Mouse (Mus musculus) forelimb bud, embryonic 11.5 days (tissue): ENCODE measurements around the gene Man2b1.
A peak's percentile ranks its signal among the peaks of the same experiment; 100 is the strongest.
"Not testable (repeated sequence)": the region's sequence is repeated elsewhere in the genome, so short reads cannot be mapped to it uniquely, and the experiment has no call there.

Experiments used
- DNase-seq: peaks from one replicate; pipeline ENCODE4 v3.0.0-alpha.2; 2012; ENCODE audit warnings: low read depth, low spot score

Man2b1 gene

DNA sequence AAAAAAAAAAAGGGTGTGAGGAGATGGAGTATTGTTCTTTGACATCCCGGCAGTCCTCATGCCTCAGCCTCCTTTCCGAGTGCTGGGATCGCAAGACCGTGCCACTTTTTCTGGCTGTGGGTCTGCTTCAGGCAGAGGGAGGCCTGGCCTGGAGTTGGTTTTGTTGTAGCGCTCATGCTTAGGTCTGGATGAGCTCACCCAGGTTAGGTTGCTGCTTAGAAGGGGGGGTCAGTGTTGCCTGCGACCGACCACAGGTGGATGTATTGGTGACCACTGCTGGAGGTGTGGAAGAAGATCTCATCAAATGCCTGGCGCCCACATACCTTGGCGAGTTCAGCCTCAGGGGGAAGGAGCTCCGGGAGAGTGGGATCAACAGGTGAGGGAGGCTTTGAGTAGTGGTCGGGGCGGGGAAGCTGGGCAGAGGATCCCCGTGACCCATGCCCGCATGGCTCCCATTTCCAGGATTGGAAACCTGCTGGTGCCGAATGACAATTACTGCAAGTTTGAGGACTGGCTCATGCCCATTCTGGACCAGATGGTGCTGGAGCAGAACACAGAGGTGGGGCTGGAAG is 9.9 kb upstream of the Man2b1 start:
- no peak for DNase-seq

DNA sequence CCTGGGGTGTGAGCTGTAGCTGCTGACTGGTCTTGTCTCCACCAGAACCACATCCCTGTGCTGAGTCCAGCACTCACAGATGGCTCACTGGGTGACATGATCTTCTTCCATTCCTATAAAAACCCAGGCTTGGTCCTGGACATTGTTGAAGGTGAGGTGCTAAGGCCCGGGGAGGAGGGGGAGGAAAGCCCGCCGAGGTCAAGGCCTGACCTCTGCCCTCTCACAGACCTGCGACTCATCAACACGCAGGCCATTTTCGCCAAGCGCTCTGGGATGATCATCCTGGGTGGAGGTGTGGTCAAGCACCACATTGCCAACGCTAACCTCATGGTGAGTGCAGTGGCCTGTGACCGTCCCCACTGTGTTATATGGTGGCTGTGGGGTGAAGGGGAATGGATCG is 8.9 kb upstream of the Man2b1 start:
- DNase-seq: no peak

DNA sequence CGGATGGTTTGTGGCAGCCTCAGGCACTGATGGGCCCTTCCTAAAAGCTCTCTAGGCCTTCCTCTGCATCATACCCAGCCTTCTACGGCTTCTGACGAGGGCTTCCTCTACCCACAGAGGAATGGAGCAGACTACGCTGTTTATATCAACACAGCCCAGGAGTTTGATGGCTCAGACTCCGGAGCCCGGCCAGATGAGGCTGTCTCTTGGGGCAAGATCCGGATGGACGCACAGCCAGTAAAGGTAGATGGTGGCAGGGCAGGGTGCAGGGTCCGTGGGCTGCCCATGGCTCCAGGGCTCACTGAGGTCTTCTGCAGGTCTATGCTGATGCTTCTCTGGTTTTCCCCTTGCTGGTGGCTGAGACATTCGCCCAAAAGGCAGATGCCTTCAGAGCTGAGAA is 8.5 kb upstream of the Man2b1 start:
- no peak for DNase-seq

DNA sequence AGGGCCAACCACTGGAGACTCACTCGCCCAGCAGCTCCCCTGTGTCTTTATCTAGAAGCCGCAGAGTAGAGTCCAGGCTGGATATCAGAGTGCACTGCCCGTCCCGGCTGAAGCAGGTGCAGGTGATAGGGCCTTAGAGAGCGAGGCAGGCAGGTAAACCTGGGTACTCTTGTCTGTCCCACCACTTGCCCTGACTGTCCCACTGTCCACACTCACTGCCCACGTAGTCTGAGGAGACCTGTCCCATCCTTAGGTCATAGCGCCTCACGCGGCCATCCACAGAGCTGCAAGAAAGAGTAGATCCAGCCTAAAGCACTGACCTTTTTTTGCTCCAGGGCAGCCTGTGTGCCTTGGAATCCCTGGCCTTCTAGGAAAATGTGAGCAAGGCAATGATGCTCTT is 7.1 kb upstream of the Man2b1 start:
- DNase-seq: no peak

DNA sequence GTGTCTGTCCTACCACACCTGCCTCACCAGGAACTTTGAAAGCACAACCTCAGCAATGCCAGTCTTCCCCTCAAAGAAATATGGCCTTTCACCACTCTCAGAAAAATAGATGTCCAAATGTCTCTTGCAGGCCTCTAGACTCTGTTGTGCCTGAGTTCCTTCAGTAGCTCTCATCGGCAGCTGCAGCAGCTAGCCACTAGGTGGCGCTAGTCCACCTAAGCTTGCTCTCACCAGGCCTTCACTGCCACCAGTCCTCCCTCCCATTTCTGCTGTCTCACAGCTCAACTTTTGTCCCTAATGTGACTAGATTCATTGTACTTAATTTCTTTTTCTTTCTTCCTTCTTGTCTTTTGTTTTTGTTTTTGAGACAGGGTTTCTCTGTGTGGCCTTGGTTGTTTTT is 6.1 kb upstream of the Man2b1 start:
- peak; percentile 86 for DNase-seq

DNA sequence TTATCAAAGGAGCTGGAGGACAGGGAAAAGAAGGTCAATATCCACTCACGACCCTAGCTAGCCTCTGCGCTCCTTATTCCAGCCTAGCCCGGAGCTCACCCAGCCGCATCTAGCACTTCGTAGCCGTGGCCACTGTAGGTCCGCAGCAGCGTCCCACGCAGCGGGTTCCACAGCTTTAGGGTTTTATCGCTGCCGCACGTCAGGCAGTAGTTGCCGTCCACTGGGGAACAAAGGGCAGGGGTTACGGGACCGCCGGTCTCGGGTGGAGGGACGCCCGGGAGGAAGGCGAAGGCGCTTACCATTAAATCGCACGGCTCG is 2.9 kb upstream of the Man2b1 start:
- no peak for DNase-seq

DNA sequence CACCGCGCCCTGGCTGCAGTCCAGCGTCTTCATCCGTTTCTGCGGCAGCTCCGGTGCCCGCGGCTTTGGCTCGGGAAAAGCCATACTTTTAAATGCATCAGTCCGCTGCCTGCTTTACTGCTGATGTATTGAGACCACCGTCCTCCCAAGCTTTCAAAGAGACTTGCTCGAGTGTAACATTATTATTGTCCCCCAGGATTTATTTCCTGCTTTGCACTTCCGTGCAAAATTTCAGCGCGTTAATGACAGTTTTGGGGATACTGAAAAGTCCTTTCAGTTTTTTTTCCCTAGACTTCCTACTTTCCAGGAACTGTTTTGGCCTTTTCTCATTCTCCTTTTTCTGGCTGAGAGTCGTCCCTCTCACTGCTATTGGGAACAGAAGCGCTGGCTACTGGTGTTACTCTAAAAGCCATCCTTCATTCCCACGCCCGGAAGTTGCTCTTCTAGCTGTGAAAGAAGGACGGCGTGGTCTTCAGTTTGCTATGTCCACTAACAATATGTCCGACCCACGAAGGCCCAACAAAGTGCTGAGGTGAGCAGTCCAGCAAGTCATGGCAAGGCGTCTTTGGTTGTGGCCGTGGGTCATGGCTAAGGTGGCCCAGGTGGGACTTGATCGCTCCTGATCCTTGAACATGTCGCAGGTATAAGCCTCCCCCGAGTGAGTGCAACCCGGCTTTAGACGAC is 2.4 kb upstream of the Man2b1 start, which contains the start of gene Wdr83os:
Wdr83os (plus strand) TSS at position 209 of the 684 bp plus-strand sequence.
- peak; percentile 84 for DNase-seq

DNA sequence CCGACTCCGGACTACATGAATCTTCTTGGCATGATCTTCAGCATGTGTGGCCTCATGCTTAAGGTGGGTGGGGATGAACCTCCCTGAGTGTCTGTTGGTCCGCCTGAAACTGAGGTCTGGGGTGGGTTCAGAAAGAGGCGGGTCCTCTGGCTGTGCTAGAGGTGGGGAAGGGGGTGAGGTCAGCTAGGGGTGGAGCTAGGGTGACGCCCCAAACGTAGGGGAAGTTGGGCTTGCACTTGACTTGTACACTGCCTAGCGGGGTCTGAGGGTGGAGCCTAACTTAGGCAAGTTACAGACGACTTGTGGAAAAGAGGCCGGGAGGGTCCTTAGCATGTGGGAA is 1.9 kb upstream of the Man2b1 start, which contains the start of gene Wdr83:
Wdr83 (minus strand) TSS at position 91 of the 340 bp plus-strand sequence.
- peak; percentile 55 for DNase-seq

DNA sequence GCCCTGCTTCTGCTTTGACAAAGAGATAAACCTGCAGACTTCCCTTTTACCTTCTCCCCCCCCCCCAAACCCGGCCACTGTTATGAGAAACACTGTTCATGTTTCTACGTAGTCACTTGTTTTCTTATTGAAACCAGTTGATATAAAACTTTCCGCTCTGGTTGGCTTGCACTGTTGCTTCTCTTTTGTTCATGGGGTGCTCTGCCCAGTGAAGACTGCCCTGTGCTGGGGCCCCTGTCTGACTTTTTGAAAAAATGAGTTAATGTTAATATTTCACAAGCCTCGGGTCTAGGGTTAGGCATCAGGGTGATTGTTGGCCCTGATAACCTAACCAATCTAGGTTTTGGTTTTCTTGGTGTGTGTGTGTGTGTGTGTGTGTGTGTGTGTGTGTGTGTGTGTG is 901 bp upstream of the Man2b1 start:
- not testable (repeated sequence) for DNase-seq

DNA sequence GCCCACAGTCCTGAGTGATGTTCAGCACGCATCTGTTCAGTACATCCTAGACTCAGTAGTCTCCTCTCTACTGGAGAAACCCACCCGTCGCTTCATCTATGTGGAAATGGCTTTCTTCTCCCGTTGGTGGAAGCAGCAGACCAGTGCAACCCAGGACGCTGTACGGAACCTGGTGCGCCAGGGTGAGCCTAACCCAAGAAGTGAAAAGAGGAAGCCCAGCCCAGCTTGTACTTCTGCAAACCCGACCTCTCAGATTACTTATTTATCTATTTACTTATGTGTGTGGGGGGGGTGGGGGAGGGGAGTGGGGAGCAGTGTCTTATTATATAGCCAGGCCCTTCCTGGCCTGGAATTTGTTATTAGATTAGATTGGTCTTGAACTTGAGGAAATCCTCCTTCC is 1.6 kb downstream of the Man2b1 start:
- no peak for DNase-seq

DNA sequence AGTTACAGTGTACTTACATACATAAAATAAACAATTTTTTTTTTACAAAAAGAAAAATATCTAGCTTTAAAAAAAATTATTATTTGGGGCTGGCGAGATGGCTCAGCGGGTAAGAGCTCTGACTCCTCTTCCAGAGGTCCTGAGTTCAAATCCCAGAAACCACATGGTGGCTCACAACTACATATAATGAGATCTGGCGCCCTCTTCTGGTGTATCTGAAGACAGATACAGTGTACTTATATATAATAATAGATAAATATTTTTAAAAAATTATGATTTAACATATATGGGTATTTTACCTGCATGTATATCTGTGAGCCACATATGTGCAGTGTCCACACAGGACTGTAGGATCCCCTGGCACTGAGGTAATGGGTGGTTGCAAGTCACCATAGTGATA is 3.2 kb downstream of the Man2b1 start:
- DNase-seq: no peak

DNA sequence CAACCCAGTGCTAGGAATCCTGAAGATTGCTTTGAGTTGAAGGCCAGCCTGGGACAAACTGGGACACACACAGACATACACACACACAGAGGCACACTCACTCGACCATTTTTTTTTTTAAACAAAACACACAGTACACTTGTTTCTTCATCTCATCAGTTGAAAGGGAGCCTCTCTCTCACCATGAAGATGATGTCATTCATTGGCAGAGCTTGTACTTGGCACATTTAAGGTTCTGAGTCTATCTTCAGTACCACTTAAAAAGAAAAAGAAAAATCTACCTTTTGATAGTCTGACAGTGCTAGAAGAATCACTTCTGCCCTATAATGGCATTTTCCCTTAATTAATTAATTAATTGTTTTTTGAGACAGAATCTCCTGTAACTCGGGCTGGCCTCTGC is 5.7 kb downstream of the Man2b1 start:
- DNase-seq: no peak

DNA sequence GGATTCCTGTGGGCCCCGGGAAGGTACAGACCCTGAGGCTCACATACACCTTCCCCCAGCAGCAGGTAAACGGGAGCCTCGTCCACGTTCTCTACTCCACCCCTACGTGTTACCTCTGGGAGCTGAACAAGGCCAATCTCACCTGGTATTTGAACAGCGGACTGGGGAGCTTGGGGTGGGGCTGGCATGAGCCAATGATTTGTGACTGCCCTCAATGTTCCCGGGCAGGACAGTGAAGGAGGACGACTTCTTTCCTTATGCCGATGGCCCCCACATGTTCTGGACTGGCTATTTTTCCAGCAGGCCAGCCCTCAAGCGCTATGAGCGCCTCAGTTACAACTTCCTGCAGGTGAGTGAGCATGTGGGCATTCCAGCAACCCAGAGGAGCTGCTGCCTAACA is 7.8 kb downstream of the Man2b1 start:
- no peak for DNase-seq

DNA sequence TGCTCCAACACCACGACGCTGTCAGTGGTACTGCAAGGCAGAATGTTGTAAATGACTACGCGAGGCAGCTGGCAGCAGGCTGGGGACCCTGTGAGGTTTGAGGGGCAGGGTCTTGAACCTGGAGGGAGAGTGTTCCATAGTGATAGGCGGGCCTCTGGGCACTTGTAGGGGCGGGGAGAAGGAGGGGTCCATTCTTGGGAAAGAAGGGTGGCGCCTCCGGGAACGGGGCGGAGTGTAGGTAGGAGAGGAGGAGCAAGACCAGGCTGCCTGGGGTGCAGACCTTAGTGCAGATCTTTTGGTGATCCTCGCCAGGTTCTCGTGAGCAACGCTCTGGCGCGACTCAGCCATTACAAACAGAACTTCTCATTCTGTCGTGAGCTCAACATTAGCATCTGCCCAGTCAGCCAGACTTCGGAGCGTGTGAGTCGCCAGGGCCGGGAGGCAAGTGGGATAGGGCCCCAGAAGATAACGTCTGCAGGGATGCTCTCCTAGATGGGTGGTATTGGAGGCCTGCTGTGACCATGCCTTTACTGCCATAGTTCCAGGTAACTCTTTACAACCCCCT is 8.5 kb downstream of the Man2b1 start:
- DNase-seq: no peak

DNA sequence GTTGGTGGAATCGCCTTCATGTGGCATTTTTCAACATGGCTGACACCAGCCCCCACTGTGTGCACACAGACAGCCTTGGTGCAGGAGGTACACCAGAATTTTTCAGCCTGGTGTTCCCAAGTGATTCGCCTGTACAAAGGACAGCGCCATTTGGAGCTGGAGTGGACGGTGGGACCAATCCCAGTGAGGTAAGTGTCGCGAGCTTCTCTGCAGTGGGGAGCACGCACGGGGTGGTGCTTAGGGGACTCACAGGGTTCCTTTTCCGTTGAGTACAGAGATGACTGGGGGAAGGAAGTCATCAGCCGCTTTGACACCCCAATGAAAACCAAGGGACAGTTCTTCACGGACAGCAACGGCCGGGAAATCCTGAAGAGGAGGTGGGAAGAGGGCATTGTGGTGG is 12.0 kb downstream of the Man2b1 start:
- no peak for DNase-seq

DNA sequence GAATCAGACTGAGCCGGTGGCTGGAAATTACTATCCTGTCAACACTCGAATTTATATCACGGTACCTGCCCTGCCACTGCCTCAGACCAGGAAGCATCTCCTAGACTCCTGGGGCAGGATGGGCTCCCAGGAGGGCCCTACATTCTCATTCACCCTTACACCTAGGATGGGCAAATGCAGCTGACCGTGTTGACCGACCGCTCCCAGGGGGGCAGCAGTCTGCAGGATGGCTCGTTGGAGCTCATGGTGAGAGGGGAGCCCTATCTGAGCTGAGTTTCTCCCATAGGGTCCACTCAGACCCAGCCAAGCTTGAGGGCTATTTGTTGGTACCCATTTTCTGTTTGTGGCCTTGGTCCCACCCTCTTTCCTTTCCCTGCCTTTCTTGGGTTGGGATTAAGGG is 12.5 kb downstream of the Man2b1 start:
- no peak for DNase-seq

DNA sequence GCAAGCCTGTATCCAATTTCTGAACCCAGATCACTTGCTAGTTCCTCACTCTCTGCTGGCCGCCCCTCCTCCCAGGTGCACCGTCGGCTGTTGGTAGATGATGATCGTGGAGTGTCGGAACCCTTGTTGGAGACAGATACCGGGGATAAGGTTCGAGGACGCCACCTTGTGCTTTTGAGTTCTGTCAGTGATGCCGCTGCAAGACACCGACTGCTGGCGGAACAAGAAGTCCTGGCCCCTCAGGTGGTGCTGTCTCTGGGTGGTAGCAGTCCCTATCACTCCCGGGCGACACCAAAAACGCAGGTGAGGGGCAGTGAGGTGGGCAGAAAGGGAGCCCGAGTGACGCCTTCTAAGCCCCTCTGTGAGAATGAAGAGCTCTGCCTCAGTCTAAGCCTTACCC is 13.1 kb downstream of the Man2b1 start:
- DNase-seq: no peak

DNA sequence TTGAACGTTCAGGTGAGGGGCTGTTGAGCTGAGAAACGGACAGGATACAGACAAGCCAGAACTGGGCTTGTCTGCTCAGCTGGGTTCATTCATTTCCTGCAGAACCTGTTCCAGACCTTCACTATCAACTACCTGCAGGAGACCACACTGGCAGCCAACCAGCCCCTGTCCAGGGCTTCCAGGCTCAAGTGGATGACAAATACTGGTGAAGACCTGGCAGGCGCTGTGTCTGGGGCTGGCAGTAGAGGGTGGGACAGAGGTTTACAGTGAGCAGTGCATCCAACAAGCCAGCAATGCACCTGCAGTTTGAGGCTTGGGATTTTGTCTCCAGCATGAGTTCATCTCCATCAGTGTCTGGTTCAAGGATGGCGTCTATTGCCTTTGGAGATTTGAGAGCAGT is 13.8 kb downstream of the Man2b1 start:
- no peak for DNase-seq

DNA sequence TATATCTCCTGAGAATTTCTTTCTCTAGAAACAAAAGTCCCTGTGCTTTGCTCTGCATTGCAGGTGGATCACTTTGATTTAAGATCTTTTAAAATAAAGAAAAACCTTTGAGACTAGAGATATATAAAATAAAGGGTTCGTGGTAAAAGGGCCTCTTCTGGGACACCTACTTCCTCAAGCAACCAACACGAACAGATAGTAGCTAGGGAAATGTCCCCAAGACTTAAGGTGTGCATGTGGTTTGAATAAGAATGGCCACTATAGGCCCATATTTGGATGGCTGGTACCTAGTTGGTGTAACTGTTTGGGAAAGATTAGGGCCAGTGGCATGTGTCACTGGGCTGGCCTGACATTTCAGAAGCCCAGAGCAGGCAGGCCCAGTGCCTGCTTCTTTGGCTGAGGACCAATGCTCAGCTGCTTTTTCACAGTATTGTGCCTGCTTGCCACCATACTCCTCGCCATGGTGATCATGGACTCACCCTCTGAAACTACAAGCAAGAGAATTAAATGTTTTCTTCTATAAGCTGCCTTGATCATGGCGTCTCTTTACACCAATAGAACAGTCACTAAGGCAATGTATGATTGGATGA is 17.1 kb downstream of the Man2b1 start:
- no peak for DNase-seq

DNA sequence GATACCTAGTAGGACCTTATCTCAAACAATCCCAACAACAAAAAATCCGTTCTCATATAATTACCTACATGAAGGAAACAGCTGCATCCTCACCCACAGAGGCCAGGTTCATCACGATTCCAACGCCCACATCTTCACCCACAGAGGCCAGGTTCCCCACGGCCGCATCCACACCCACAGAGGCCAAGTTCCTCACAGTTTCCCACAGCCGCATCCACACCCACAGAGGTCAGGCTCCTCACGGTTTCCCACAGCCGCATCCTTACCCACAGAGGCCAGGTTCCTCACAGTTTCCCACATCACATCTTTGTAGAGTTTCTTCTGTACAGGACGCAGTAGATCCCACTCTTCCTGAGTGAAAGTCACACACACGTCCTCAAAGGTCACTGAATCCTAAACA is 30.2 kb downstream of the Man2b1 start:
- no peak for DNase-seq

DNA sequence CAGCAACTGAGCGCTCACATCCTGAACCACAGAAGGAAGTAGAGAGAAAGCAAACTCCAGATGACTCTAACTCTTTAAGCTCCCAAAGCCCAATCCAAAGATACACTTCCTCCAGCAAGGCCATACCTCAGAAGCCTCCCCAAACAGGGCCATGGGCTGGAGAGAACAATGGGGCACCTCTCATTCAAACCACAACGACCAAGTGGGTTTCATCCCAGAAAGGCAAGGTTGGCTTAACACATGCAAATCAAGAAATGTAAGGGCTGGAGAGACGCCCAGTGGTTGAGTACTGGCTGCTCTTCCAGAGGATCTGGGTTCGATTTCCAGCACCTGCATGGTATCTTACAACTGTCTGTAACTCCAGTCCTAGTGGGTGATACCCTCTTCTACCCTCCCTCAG is 32.4 kb downstream of the Man2b1 start:
- DNase-seq: no peak

DNA sequence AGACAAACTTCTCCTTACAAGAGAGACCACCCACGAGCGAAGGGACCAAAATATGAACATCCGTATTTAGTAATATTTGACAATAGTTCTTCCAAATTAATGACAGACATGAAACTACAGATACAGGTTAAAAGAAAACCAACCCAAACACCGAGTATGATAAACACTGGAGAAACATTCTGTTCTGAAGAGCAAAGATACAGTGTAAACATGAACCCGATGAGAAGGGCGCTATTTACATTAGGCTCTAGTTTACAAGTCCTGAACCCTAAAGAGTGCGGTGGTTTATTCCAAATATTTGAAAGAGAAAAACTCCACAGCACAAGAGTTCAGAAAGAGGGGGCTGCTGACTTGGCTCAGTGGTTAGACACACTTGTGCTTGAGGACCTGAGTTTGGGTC is 33.9 kb downstream of the Man2b1 start:
- DNase-seq: no peak
